Mouse (Mus musculus) lung, adult 10 weeks (tissue): ENCODE results near the gene BC107364. TPM values are rescaled to one million over a fixed set of nuclear protein-coding genes. Genes with fewer than 3 reads are reported as not detected.

Source experiments
- polyA plus RNA-seq: library from polyadenylated mRNA; stranded (reverse); fragments of 350-450 nt; fragmentation: Illumina TruSeq; extraction: RNeasy Lipid Tissue Mini Kit (QIAGEN cat#74804); gene quantifications from one replicate; pipeline ENCODE4 v1.2.3, GENCODE M21; 2014; ENCODE audit warnings: low read depth, low replicate concordance; ENCODE audit not compliant: insufficient read depth

Gene BC107364
- not detected for polyA plus RNA-seq

DNA sequence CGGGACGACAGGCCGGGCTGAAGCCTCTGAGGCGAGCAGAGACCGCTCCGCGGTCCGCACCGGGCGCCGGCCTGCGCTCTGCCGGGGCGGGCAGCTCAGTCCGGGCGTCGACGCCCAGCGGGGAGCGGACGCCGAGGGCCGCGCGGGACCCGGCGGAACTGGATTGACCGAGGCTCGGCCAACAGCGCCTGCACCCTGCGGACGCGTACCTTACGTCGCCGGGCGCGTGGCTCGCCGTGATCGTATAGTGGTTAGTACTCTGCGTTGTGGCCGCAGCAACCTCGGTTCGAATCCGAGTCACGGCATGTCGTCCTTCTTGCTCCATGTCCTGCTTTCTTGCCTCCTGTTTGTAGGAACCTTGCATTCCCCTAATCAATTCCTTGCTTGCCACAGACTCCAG lies at the start of gene BC107364:
Gene BC107364 (minus strand): TSS at position 45 of the 400 bp plus-strand sequence.

Other genes with a start within 250 kb of the BC107364 start
- 43.7 TPM for gene Bola1, start 232.6 kb downstream of the BC107364 start, polyA plus RNA-seq
- gene Hist2h2ab, start 232.4 kb downstream of the BC107364 start, polyA plus RNA-seq: not detected
- gene Hist2h2ac, start 231.4 kb downstream of the BC107364 start, polyA plus RNA-seq: not detected
- gene Hist2h2be, start 231.2 kb downstream of the BC107364 start, polyA plus RNA-seq: 6.0 TPM
- 6.1 TPM for gene Hist2h3c2, start 213.2 kb downstream of the BC107364 start, polyA plus RNA-seq
- gene Hist2h2aa2, start 212.0 kb downstream of the BC107364 start, polyA plus RNA-seq: 119 TPM
- gene Hist2h2aa1, start 206.8 kb downstream of the BC107364 start, polyA plus RNA-seq: 16.0 TPM
- not detected for gene Hist2h3c1, start 205.6 kb downstream of the BC107364 start, polyA plus RNA-seq
- not detected for gene Hist2h4, start 189.0 kb downstream of the BC107364 start, polyA plus RNA-seq
- gene Hist2h3b, start 183.7 kb downstream of the BC107364 start, polyA plus RNA-seq: not detected
- gene Hist2h2bb, start 182.6 kb downstream of the BC107364 start, polyA plus RNA-seq: not detected
- gene Fcgr1, start 158.3 kb downstream of the BC107364 start, polyA plus RNA-seq: 5.0 TPM
- gene Hfe2, start 72.9 kb upstream of the BC107364 start, polyA plus RNA-seq: 2.5 TPM
- gene Txnip, start 105.7 kb upstream of the BC107364 start, polyA plus RNA-seq: 694 TPM
- 0.93 TPM for gene Gm16253, start 124.7 kb upstream of the BC107364 start, polyA plus RNA-seq
- 42.5 TPM for gene Polr3gl, start 141.9 kb upstream of the BC107364 start, polyA plus RNA-seq
- not detected for gene Ankrd34a, start 144.3 kb upstream of the BC107364 start, polyA plus RNA-seq
- gene Lix1l, start 148.8 kb upstream of the BC107364 start, polyA plus RNA-seq: 23.9 TPM
- 73.2 TPM for gene Rbm8a, start 177.6 kb upstream of the BC107364 start, polyA plus RNA-seq
- gene Pex11b, start 183.1 kb upstream of the BC107364 start, polyA plus RNA-seq: 23.0 TPM
- gene Gm42957, start 183.2 kb upstream of the BC107364 start, polyA plus RNA-seq: not detected
- gene Itga10, start 193.3 kb upstream of the BC107364 start, polyA plus RNA-seq: 0.81 TPM
- gene Ankrd35, start 217.8 kb upstream of the BC107364 start, polyA plus RNA-seq: 0.77 TPM
- 13.8 TPM for gene Pias3, start 244.1 kb upstream of the BC107364 start, polyA plus RNA-seq